Mouse (Mus musculus): ENCODE measurements around the gene Gm49394. TPM values are rescaled to one million over a fixed set of nuclear protein-coding genes. Genes with fewer than 3 reads are reported as not detected.

Gene Gm49394
- not detected in 2 replicates for polyA plus RNA-seq (2016; fragmentation: Nextera tagmentation; extraction: Ambion mirVana)

- Histone ChIP-seq H3K4me1 (no peaks in the 10 kb centered on the region), H3K9me3 (replicated peaks) (peaks cover 27% of the 10 kb centered on the region), H3K4me3 (no peak within 1 kb of the TSS), H3K27ac (no peak within 1 kb of the TSS), H3K9ac (no peak within 1 kb of the TSS), H3K27me3 (peaks cover 22% of the 10 kb centered on the region), H3K36me3 (no peaks in the 10 kb centered on the region), H3K4me2 (replicated peaks) (no peak within 1 kb of the TSS)
- WGBS = 84% methylated on average over 23 of the region's 23 CpGs
- no peak for ATAC-seq (ENCODE audit: low FRiP score)
Measured at GRCm38 (mm10) chr7:142669751-142670625, at the start of gene Gm49394. TSS of gene Gm49394 (minus strand) at chr7:142669942.

- peak; percentile 56; the same call in 1 of the 2 replicates for ATAC-seq (ENCODE audit: low FRiP score)
- WGBS = 21% methylated on average over 8 of the region's 8 CpGs
Measured at GRCm38 (mm10) chr7:142714783-142715498, 45.2 kb upstream of the Gm49394 start.

GRCm38 (mm10) chr7:142706873-142707272, 37.1 kb upstream of the Gm49394 start:
- no peak for ATAC-seq (ENCODE audit: low FRiP score)
- Histone ChIP-seq H3K4me2 (replicated peaks) (no peak overlapping the region), H3K27ac (no peak overlapping the region), H3K4me3 (no peak overlapping the region), H3K36me3 (no peaks in the 10 kb centered on the region), H3K9ac (no peak overlapping the region), H3K27me3 (no peaks in the 10 kb centered on the region), H3K4me1 (no peaks in the 10 kb centered on the region), H3K9me3 (replicated peaks) (no peaks in the 10 kb centered on the region)
- 85% methylated on average over 2 of the region's 2 CpGs for WGBS

More at GRCm38 (mm10) chr7:142714783-142715498, 45.2 kb upstream of the Gm49394 start:
- no peaks in the 10 kb centered on the region for H3K27me3 ChIP-seq
- H3K9ac ChIP-seq = peak overlapping the region; percentile 65
- no peaks in the 10 kb centered on the region for H3K4me1 ChIP-seq
- H3K9me3 ChIP-seq (replicated peaks) = no peaks in the 10 kb centered on the region
- no peak overlapping the region for H3K27ac ChIP-seq
- H3K4me2 ChIP-seq (replicated peaks) = peak overlapping the region; percentile 49
- peak overlapping the region; percentile 29 for H3K4me3 ChIP-seq
- H3K36me3 ChIP-seq = no peaks in the 10 kb centered on the region

GRCm38 (mm10) chr7:142699334-142699860, 29.7 kb upstream of the Gm49394 start:
- Histone ChIP-seq H3K4me1 (no peaks in the 10 kb centered on the region), H3K27ac (no peak overlapping the region), H3K4me2 (replicated peaks) (no peak overlapping the region), H3K9ac (no peak overlapping the region), H3K27me3 (no peaks in the 10 kb centered on the region), H3K9me3 (replicated peaks) (no peaks in the 10 kb centered on the region), H3K36me3 (no peaks in the 10 kb centered on the region), H3K4me3 (no peak overlapping the region)
- ATAC-seq (ENCODE audit: low FRiP score) = no peak
- 67% methylated on average over 5 of the region's 5 CpGs for WGBS

- 91% methylated on average over 3 of the region's 3 CpGs for WGBS
- Histone ChIP-seq H3K27me3 (peaks cover 5% of the 10 kb centered on the region), H3K4me2 (replicated peaks) (no peak overlapping the region)
Measured at GRCm38 (mm10) chr7:142678611-142679010, 8.9 kb upstream of the Gm49394 start.

GRCm38 (mm10) chr7:142675644-142676043, 5.9 kb upstream of the Gm49394 start:
- peaks cover 5% of the 10 kb centered on the region for H3K27me3 ChIP-seq
- H3K9me3 ChIP-seq (replicated peaks) = peaks cover 6% of the 10 kb centered on the region; the same call in 1 of the 2 replicates
- no peak overlapping the region for H3K4me2 ChIP-seq (replicated peaks)
- H3K4me1 ChIP-seq = no peaks in the 10 kb centered on the region
- no peak overlapping the region for H3K4me3 ChIP-seq
- H3K36me3 ChIP-seq = no peaks in the 10 kb centered on the region
- ATAC-seq (ENCODE audit: low FRiP score) = no peak
- WGBS = 18% methylated on average over 3 of the region's 3 CpGs
- H3K27ac ChIP-seq = no peak overlapping the region
- no peak overlapping the region for H3K9ac ChIP-seq

More at GRCm38 (mm10) chr7:142678611-142679010, 8.9 kb upstream of the Gm49394 start:
- H3K4me3 ChIP-seq = no peak overlapping the region
- H3K9me3 ChIP-seq (replicated peaks) = no peaks in the 10 kb centered on the region
- H3K27ac ChIP-seq = no peak overlapping the region
- ATAC-seq (ENCODE audit: low FRiP score) = no peak
- H3K36me3 ChIP-seq = no peaks in the 10 kb centered on the region
- no peak overlapping the region for H3K9ac ChIP-seq
- H3K4me1 ChIP-seq = no peaks in the 10 kb centered on the region

GRCm38 (mm10) chr7:142675141-142675540, 5.4 kb upstream of the Gm49394 start:
- WGBS = 70% methylated on average over 6 of the region's 6 CpGs
- peaks cover 9% of the 10 kb centered on the region for H3K9me3 ChIP-seq (replicated peaks)
- no peak overlapping the region for H3K9ac ChIP-seq
- H3K4me3 ChIP-seq = no peak overlapping the region
- H3K27ac ChIP-seq = no peak overlapping the region
- no peaks in the 10 kb centered on the region for H3K36me3 ChIP-seq
- H3K4me2 ChIP-seq (replicated peaks) = no peak overlapping the region
- H3K27me3 ChIP-seq = peaks cover 5% of the 10 kb centered on the region
- no peak for ATAC-seq (ENCODE audit: low FRiP score)
- no peaks in the 10 kb centered on the region for H3K4me1 ChIP-seq

- H3K9ac ChIP-seq = no peak overlapping the region
- 16% methylated on average over 4 of the region's 4 CpGs for WGBS
- no peak overlapping the region for H3K4me2 ChIP-seq (replicated peaks)
- H3K27ac ChIP-seq = no peak overlapping the region
- peaks cover 27% of the 10 kb centered on the region for H3K9me3 ChIP-seq (replicated peaks)
- no peaks in the 10 kb centered on the region for H3K4me1 ChIP-seq
- no peak for ATAC-seq (ENCODE audit: low FRiP score)
- H3K27me3 ChIP-seq = peaks cover 6% of the 10 kb centered on the region; the same call in 1 of the 2 replicates
- no peaks in the 10 kb centered on the region for H3K36me3 ChIP-seq
- H3K4me3 ChIP-seq = no peak overlapping the region
Measured at GRCm38 (mm10) chr7:142672120-142672519, 2.4 kb upstream of the Gm49394 start.

- ATAC-seq (ENCODE audit: low FRiP score) = no peak
- Histone ChIP-seq H3K36me3 (no peaks in the 10 kb centered on the region), H3K4me3 (no peak overlapping the region), H3K9me3 (replicated peaks) (peaks cover 27% of the 10 kb centered on the region), H3K4me2 (replicated peaks) (no peak overlapping the region), H3K27me3 (peaks cover 11% of the 10 kb centered on the region), H3K27ac (no peak overlapping the region), H3K9ac (no peak overlapping the region), H3K4me1 (no peaks in the 10 kb centered on the region)
- 96% methylated on average over 1 of the region's 1 CpGs for WGBS
Measured at GRCm38 (mm10) chr7:142671067-142671466, 1.3 kb upstream of the Gm49394 start.

- H3K9ac ChIP-seq = no peak overlapping the region
- no peak overlapping the region for H3K27ac ChIP-seq
- no peak overlapping the region for H3K4me2 ChIP-seq (replicated peaks)
- peaks cover 38% of the 10 kb centered on the region for H3K27me3 ChIP-seq
- 71% methylated on average over 1 of the region's 1 CpGs for WGBS
- ATAC-seq (ENCODE audit: low FRiP score) = no peak
- no peak overlapping the region for H3K4me3 ChIP-seq
- H3K9me3 ChIP-seq (replicated peaks) = peaks cover 27% of the 10 kb centered on the region
- 0 out of 2 replicates have a peak, but pooled peaks cover 3% of the 10 kb centered on the region for H3K4me1 ChIP-seq
- H3K36me3 ChIP-seq = no peaks in the 10 kb centered on the region
Measured at GRCm38 (mm10) chr7:142668328-142668727, 1.4 kb downstream of the Gm49394 start.

- 0 out of 2 replicates have a peak, but pooled peaks cover 3% of the 10 kb centered on the region for H3K4me1 ChIP-seq
- H3K9me3 ChIP-seq (replicated peaks) = peaks cover 27% of the 10 kb centered on the region
- H3K27ac ChIP-seq = no peak overlapping the region
- H3K9ac ChIP-seq = no peak overlapping the region
- peaks cover 46% of the 10 kb centered on the region for H3K27me3 ChIP-seq
- H3K36me3 ChIP-seq = no peaks in the 10 kb centered on the region
- no peak overlapping the region for H3K4me2 ChIP-seq (replicated peaks)
- H3K4me3 ChIP-seq = no peak overlapping the region
- ATAC-seq (ENCODE audit: low FRiP score) = no peak
- 94% methylated on average over 18 of the region's 18 CpGs for WGBS
Measured at GRCm38 (mm10) chr7:142667521-142667920, 2.2 kb downstream of the Gm49394 start.

- Histone ChIP-seq H3K4me3 (no peak within 1 kb of the TSS), H3K9ac (no peak within 1 kb of the TSS), H3K27me3 (peaks cover 50% of the 10 kb centered on the region), H3K9me3 (replicated peaks) (peaks cover 27% of the 10 kb centered on the region), H3K27ac (no peak within 1 kb of the TSS), H3K36me3 (no peaks in the 10 kb centered on the region), H3K4me2 (replicated peaks) (no peak within 1 kb of the TSS), H3K4me1 (0 out of 2 replicates have a peak, but pooled peaks cover 3% of the 10 kb centered on the region)
- WGBS = 73% methylated on average over 2 of the region's 2 CpGs
- no peak for ATAC-seq (ENCODE audit: low FRiP score)
Measured at GRCm38 (mm10) chr7:142666659-142667058, 3.1 kb downstream of the Gm49394 start, which contains the start of gene Igf2. TSS of gene Igf2 (minus strand) at chr7:142666816.
